Mouse (Mus musculus) limb, embryonic 11.5 days (tissue): ENCODE data around the gene Sirt7. TPM values are rescaled to one million over a fixed set of nuclear protein-coding genes. Genes with fewer than 3 reads are reported as not detected.

Experiments
- ATAC-seq: fragments of 200-750 bp; cut with Nextera tagmentation; 2 replicates; pipeline ENCODE4 v1.8.0; 2017; ENCODE audit warnings: low read depth; ENCODE audit not compliant: insufficient number of reproducible peaks, low FRiP score, low TSS enrichment
- DNase-seq: peaks from one replicate; pipeline ENCODE4 v3.0.0-alpha.2; 2015; ENCODE audit warnings: low spot score
- H3K27ac ChIP-seq: fragments of 300-500 bp; sonication (generic); replicated peaks from 2 replicates; pipeline ENCODE4 v1.5.1; 2014; ENCODE audit warnings: low read depth, mild to moderate bottlenecking, low read length
- H3K27me3 ChIP-seq: fragments of 300-500 bp; sonication (generic); 2 replicates; pipeline ENCODE4 v1.6.1; 2014; ENCODE audit warnings: mild to moderate bottlenecking, low read length, mixed read lengths; ENCODE audit not compliant: control insufficient read depth, insufficient read depth
- H3K36me3 ChIP-seq: fragments of 300-500 bp; sonication (generic); 2 replicates; pipeline ENCODE4 v1.6.1; 2014; ENCODE audit warnings: mild to moderate bottlenecking, low read length, moderate library complexity, mixed read lengths; ENCODE audit not compliant: control insufficient read depth, insufficient read depth
- H3K4me1 ChIP-seq: fragments of 300-500 bp; sonication (generic); 2 replicates; pipeline ENCODE4 v1.6.1; 2014; ENCODE audit warnings: low read length, mixed read lengths; ENCODE audit not compliant: control insufficient read depth, insufficient read depth
- H3K4me2 ChIP-seq: fragments of 300-500 bp; sonication (generic); 2 replicates; pipeline ENCODE4 v1.6.1; 2014; ENCODE audit warnings: low read depth, mild to moderate bottlenecking, moderate library complexity; ENCODE audit not compliant: severe bottlenecking
- H3K4me3 ChIP-seq: fragments of 300-500 bp; sonication (generic); 2 replicates; pipeline ENCODE4 v1.5.1; 2014; ENCODE audit warnings: low read depth, low read length
- H3K9ac ChIP-seq: fragments of 300-500 bp; sonication (generic); 2 replicates; pipeline ENCODE4 v1.6.1; 2014; ENCODE audit warnings: mild to moderate bottlenecking, low read length
- H3K9me3 ChIP-seq: fragments of 300-500 bp; sonication (generic); 2 replicates; pipeline ENCODE4 v1.6.1; 2016; ENCODE audit warnings: low read length; ENCODE audit not compliant: control insufficient read depth
- WGBS: fragments of 180-500 bp; shearing (Covaris S2); extraction: QIAGEN DNeasy Blood & Tissue Kit; methylation state at CpG from one replicate; pipeline ENCODE4 v1.1.7; 2014; 5-methylcytosine and 5-hydroxymethylcytosine counted together
- polyA plus RNA-seq: library from polyadenylated mRNA; unstranded; fragments of >200 nt; fragmentation: Nextera tagmentation; extraction: Ambion mirVana; gene quantifications from 2 replicates; pipeline ENCODE4 v1.2.1, GENCODE M21; 2014

The Sirt7 gene
- polyA plus RNA-seq, 1 experiment from 2014 or later, result 24.6 TPM

- under 1% methylated on average over 55 of the region's 56 CpGs for WGBS
Measured at GRCm38 (mm10) chr11:120617519-120618112, 7.4 kb downstream of the Sirt7 start, which contains the start of gene Pcyt2. Gene Pcyt2 (minus strand): TSS chr11:120617936.

GRCm38 (mm10) chr11:120616617-120617294 is 8.3 kb downstream of the Sirt7 start:
- no peak for DNase-seq
- no peak for ATAC-seq
- no peaks in the 10 kb centered on the region for H3K9me3 ChIP-seq
- peaks cover 11% of the 10 kb centered on the region for H3K4me1 ChIP-seq
- H3K4me2 ChIP-seq, result peak overlapping the region; percentile 84
- 52% methylated on average over 4 of the region's 4 CpGs for WGBS
- peak overlapping the region; percentile 76 for H3K9ac ChIP-seq
- no peaks in the 10 kb centered on the region for H3K27me3 ChIP-seq
- peak overlapping the region; percentile 72 for H3K4me3 ChIP-seq
- H3K36me3 ChIP-seq, result peaks cover 19% of the 10 kb centered on the region
- no peak overlapping the region for H3K27ac ChIP-seq

More at GRCm38 (mm10) chr11:120617519-120618112, 7.4 kb downstream of the Sirt7 start, which contains the start of gene Pcyt2:
- Histone ChIP-seq H3K27me3 (no peaks in the 10 kb centered on the region), H3K4me1 (peaks cover 11% of the 10 kb centered on the region), H3K9ac (peak within 1 kb of the TSS; percentile 76), H3K36me3 (peaks cover 20% of the 10 kb centered on the region), H3K4me3 (peak within 1 kb of the TSS; percentile 72), H3K4me2 (peak within 1 kb of the TSS; percentile 84), H3K9me3 (no peaks in the 10 kb centered on the region), H3K27ac (no peak within 1 kb of the TSS)
- DNase-seq, result peak; percentile 92
- peak; percentile 90 for ATAC-seq

GRCm38 (mm10) chr11:120615606-120616203 is 9.3 kb downstream of the Sirt7 start:
- H3K36me3 ChIP-seq, result peaks cover 16% of the 10 kb centered on the region
- no peaks in the 10 kb centered on the region for H3K9me3 ChIP-seq
- 90% methylated on average over 11 of the region's 11 CpGs for WGBS
- H3K4me3 ChIP-seq, result no peak overlapping the region
- peaks cover 11% of the 10 kb centered on the region for H3K4me1 ChIP-seq
- H3K9ac ChIP-seq, result no peak overlapping the region
- no peaks in the 10 kb centered on the region for H3K27me3 ChIP-seq
- ATAC-seq (no peak), DNase-seq (no peak)
- no peak overlapping the region for H3K27ac ChIP-seq
- no peak overlapping the region for H3K4me2 ChIP-seq

GRCm38 (mm10) chr11:120615167-120615566 is 9.9 kb downstream of the Sirt7 start:
- Histone ChIP-seq H3K27ac (no peak overlapping the region), H3K9me3 (no peaks in the 10 kb centered on the region), H3K27me3 (no peaks in the 10 kb centered on the region), H3K9ac (no peak overlapping the region), H3K4me1 (peaks cover 11% of the 10 kb centered on the region), H3K4me2 (no peak overlapping the region), H3K36me3 (peaks cover 11% of the 10 kb centered on the region), H3K4me3 (no peak overlapping the region)
- no peak for DNase-seq
- 97% methylated on average over 6 of the region's 6 CpGs for WGBS
- ATAC-seq, result no peak

GRCm38 (mm10) chr11:120613976-120614375 is 11.1 kb downstream of the Sirt7 start:
- Histone ChIP-seq H3K9ac (no peak overlapping the region), H3K4me3 (no peak overlapping the region), H3K9me3 (no peaks in the 10 kb centered on the region), H3K27me3 (0 out of 2 replicates have a peak, but pooled peaks cover 5% of the 10 kb centered on the region), H3K4me1 (peaks cover 11% of the 10 kb centered on the region), H3K4me2 (no peak overlapping the region), H3K27ac (no peak overlapping the region), H3K36me3 (peaks cover 11% of the 10 kb centered on the region)
- no peak for ATAC-seq
- no peak for DNase-seq
- WGBS, result 88% methylated on average over 8 of the region's 8 CpGs

- 0 out of 2 replicates have a peak, but pooled peaks cover 6% of the 10 kb centered on the region for H3K27me3 ChIP-seq
- peaks cover 16% of the 10 kb centered on the region for H3K4me1 ChIP-seq
- no peak overlapping the region for H3K9ac ChIP-seq
- no peak overlapping the region for H3K4me2 ChIP-seq
- ATAC-seq (no peak), DNase-seq (no peak)
- no peak overlapping the region for H3K27ac ChIP-seq
- H3K9me3 ChIP-seq, result no peaks in the 10 kb centered on the region
- H3K36me3 ChIP-seq, result peaks cover 8% of the 10 kb centered on the region
- WGBS, result 86% methylated on average over 10 of the region's 10 CpGs
- no peak overlapping the region for H3K4me3 ChIP-seq
Measured at GRCm38 (mm10) chr11:120613481-120613972, 11.5 kb downstream of the Sirt7 start.

- no peak overlapping the region for H3K9ac ChIP-seq
- ATAC-seq (no peak), DNase-seq (peak; percentile 78)
- H3K9me3 ChIP-seq, result no peaks in the 10 kb centered on the region
- H3K27me3 ChIP-seq, result 0 out of 2 replicates have a peak, but pooled peaks cover 6% of the 10 kb centered on the region
- no peak overlapping the region for H3K27ac ChIP-seq
- H3K36me3 ChIP-seq, result peaks cover 7% of the 10 kb centered on the region
- no peak overlapping the region for H3K4me2 ChIP-seq
- WGBS, result 36% methylated on average over 6 of the region's 6 CpGs
- H3K4me1 ChIP-seq, result peaks cover 14% of the 10 kb centered on the region
- no peak overlapping the region for H3K4me3 ChIP-seq
Measured at GRCm38 (mm10) chr11:120612763-120613162, 12.3 kb downstream of the Sirt7 start.

GRCm38 (mm10) chr11:120610477-120611046 is 14.5 kb downstream of the Sirt7 start:
- ATAC-seq (no peak), DNase-seq (no peak)
- H3K9me3 ChIP-seq, result no peaks in the 10 kb centered on the region
- no peak overlapping the region for H3K9ac ChIP-seq
- 0 out of 2 replicates have a peak, but pooled peaks cover 10% of the 10 kb centered on the region for H3K27me3 ChIP-seq
- no peak overlapping the region for H3K4me2 ChIP-seq
- no peak overlapping the region for H3K4me3 ChIP-seq
- no peak overlapping the region for H3K27ac ChIP-seq
- peaks cover 6% of the 10 kb centered on the region; the same call in 1 of the 2 replicates for H3K4me1 ChIP-seq
- 84% methylated on average over 9 of the region's 9 CpGs for WGBS
- peaks cover 10% of the 10 kb centered on the region for H3K36me3 ChIP-seq
